In the genomic region with DNA sequence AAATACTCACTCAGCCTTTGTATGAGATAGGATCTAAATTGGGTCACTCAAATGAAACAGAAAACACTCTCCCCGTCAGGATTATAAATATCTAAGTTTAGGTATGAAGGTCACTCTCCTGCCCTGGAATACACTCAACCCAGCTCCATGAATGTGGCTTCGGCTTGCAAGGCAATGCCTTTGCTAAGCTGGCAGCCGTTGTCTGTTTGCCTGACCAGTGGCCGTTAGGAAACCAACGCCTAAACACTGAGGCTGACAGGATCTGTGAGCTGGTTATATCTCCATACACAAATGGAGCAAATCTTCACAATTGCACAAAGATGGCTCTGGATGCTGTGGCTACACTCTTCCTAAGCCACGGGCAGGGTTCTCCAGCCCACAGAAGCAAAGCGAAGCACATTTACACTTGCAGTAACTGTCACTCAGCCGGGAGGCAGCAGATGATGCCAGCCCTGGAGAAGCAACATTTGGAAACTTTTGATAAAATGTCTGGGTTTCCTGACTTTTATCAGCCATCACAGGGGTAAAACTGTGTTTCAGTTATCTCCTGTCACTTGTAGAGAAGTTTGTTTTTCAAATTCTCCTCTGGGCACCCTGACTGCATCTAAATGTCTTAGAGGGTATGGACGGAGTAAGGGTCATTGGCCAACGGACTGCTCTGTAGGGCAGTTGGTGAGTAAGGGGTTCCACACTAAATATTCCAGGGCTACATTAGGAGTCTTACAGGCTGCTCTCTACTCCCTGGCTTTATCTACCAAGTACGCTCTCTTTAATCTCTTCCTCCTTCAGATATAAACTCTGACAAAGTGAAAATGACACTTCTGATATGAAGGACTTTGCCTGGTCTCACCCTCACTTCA, we compare ENCODE assay signal across 12 mouse cellular contexts. TPM values are rescaled to one million over a fixed set of nuclear protein-coding genes. Genes with fewer than 3 reads are reported as not detected.
DNase-seq lines count a peak whose midpoint lies in the region; ATAC-seq and TF ChIP-seq lines count a peak whose summit lies in the region.
"Had no signal": no experiment of that assay in that cellular context is flagged by ENCODE, and none has a peak within 500 bp of the region (broad histone marks: within the 10 kb centered on the region; RNA-seq: fewer than 3 reads in every experiment).

No protein-coding gene starts in this region.

- H3K4me3 ChIP-seq in heart, embryonic 11.5 days (ENCODE audit: low read depth, low read length), result no peak overlapping the region
- no peak overlapping the region for H3K4me3 ChIP-seq in bone marrow, adult 2 months (replicated peaks; ENCODE audit: control insufficient read depth, low read depth, low read length)
- H3K4me3 ChIP-seq in liver, embryonic 15.5 days (replicated peaks), result peak overlapping the region; percentile 18; the same call in 1 of the 2 replicates
- H3K4me3 ChIP-seq in hindbrain, postnatal 0 days (ENCODE audit: low read length), result no peak overlapping the region
- H3K4me3 ChIP-seq in forebrain, embryonic 13.5 days, result no peak overlapping the region
- H3K4me3 ChIP-seq: heart, embryonic 13.5 days; lung, embryonic 15.5 days had no signal

- H3K36me3 ChIP-seq in heart, embryonic 11.5 days (ENCODE audit: control insufficient read depth, insufficient read depth, low read length), result no peaks in the 10 kb centered on the region
- peaks cover 58% of the 10 kb centered on the region for H3K36me3 ChIP-seq in liver, embryonic 15.5 days (replicated peaks)
- peaks cover 7% of the 10 kb centered on the region for H3K36me3 ChIP-seq in hindbrain, postnatal 0 days (ENCODE audit: insufficient read depth, low read length)
- H3K36me3 ChIP-seq in forebrain, embryonic 13.5 days (ENCODE audit: poor library complexity, severe bottlenecking), result no peaks in the 10 kb centered on the region
- H3K36me3 ChIP-seq: lung, embryonic 15.5 days had no signal

- no peaks in the 10 kb centered on the region for H3K27me3 ChIP-seq in heart, embryonic 11.5 days (ENCODE audit: control insufficient read depth, insufficient read depth, low read length)
- H3K27me3 ChIP-seq in liver, embryonic 15.5 days, result no peaks in the 10 kb centered on the region
- H3K27me3 ChIP-seq in hindbrain, postnatal 0 days (ENCODE audit: insufficient read depth, low read length), result no peaks in the 10 kb centered on the region
- H3K27me3 ChIP-seq in forebrain, embryonic 13.5 days, result 0 out of 2 replicates have a peak, but pooled peaks cover 6% of the 10 kb centered on the region
- H3K27me3 ChIP-seq: heart, embryonic 13.5 days; lung, embryonic 15.5 days had no signal

- H3K27ac ChIP-seq in heart, embryonic 11.5 days (ENCODE audit: low read depth, low read length), result no peak overlapping the region
- peak overlapping the region; percentile 81 for H3K27ac ChIP-seq in bone marrow, adult 2 months (ENCODE audit: control insufficient read depth, insufficient read depth, low read depth, low read length, poor library complexity)
- H3K27ac ChIP-seq in liver, embryonic 15.5 days (replicated peaks), result peak overlapping the region; percentile 86
- H3K27ac ChIP-seq in hindbrain, postnatal 0 days, result no peak overlapping the region
- H3K27ac ChIP-seq in forebrain, embryonic 13.5 days, result no peak overlapping the region
- H3K27ac ChIP-seq: heart, embryonic 13.5 days; lung, embryonic 15.5 days had no signal

- no peak for TF ChIP-seq POLR2A in bone marrow, adult 2 months (IDR thresholded peaks at IDR 0.05; ENCODE audit: borderline replicate concordance, control insufficient read depth, low read depth, low read length)

- DNase-seq in heart, adult 8-10 months (ENCODE audit: low spot score), result peak; percentile 28
- peak; percentile 23 to 52 for DNase-seq in gastrocnemius, adult 8-10 months (ENCODE audit: low spot score in 2 of 2)
- DNase-seq in Muller cell, postnatal 12 days (ENCODE audit: inconsistent ontology term), result no peak
- no peak for DNase-seq in hindbrain, postnatal 0 days (ENCODE audit: low spot score)
- DNase-seq: kidney, postnatal 14 days had no signal

- WGBS in heart, embryonic 11.5 days (ENCODE audit: insufficient replicate concordance), result 51% methylated on average over 11 of the region's 11 CpGs
- WGBS in bone marrow, adult 2 months, result 59% methylated on average over 11 of the region's 11 CpGs
- WGBS in liver, embryonic 15.5 days (ENCODE audit: insufficient replicate concordance), result 21% methylated on average over 11 of the region's 11 CpGs
- 85% methylated on average over 11 of the region's 11 CpGs for WGBS in hindbrain, postnatal 0 days
- WGBS in forebrain, embryonic 13.5 days, result 80% methylated on average over 11 of the region's 11 CpGs

- H3K9me3 ChIP-seq in heart, embryonic 11.5 days (replicated peaks; ENCODE audit: control insufficient read depth, low read length), result no peaks in the 10 kb centered on the region
- no peaks in the 10 kb centered on the region for H3K9me3 ChIP-seq in liver, embryonic 15.5 days (replicated peaks)
- no peaks in the 10 kb centered on the region for H3K9me3 ChIP-seq in hindbrain, postnatal 0 days (ENCODE audit: low read length)
- no peaks in the 10 kb centered on the region for H3K9me3 ChIP-seq in forebrain, embryonic 13.5 days (replicated peaks)
- H3K9me3 ChIP-seq: heart, embryonic 13.5 days; lung, embryonic 15.5 days had no signal

- ATAC-seq in heart, embryonic 11.5 days (replicated peaks; ENCODE audit: insufficient number of reproducible peaks, low FRiP score, low TSS enrichment), result no peak
- peak; percentile 73 for ATAC-seq in liver, embryonic 15.5 days (ENCODE audit: insufficient read depth)
- no peak for ATAC-seq in hindbrain, postnatal 0 days
- ATAC-seq in forebrain, embryonic 13.5 days, result no peak
- ATAC-seq: intestine, postnatal 0 days had no signal

- H3K4me2 ChIP-seq in heart, embryonic 11.5 days, result no peak overlapping the region
- peak overlapping the region; percentile 61 for H3K4me2 ChIP-seq in liver, embryonic 15.5 days
- H3K4me2 ChIP-seq in hindbrain, postnatal 0 days (ENCODE audit: low read depth, low read length), result no peak overlapping the region
- no peak overlapping the region for H3K4me2 ChIP-seq in forebrain, embryonic 13.5 days
- H3K4me2 ChIP-seq: heart, embryonic 13.5 days; lung, embryonic 15.5 days had no signal

- H3K9ac ChIP-seq in heart, embryonic 11.5 days (ENCODE audit: low read depth, low read length), result no peak overlapping the region
- peak overlapping the region; percentile 39; the same call in 1 of the 2 replicates for H3K9ac ChIP-seq in liver, embryonic 15.5 days
- no peak overlapping the region for H3K9ac ChIP-seq in hindbrain, postnatal 0 days (replicated peaks; ENCODE audit: low read length)
- H3K9ac ChIP-seq in forebrain, embryonic 13.5 days, result no peak overlapping the region
- H3K9ac ChIP-seq: heart, embryonic 13.5 days; lung, embryonic 15.5 days had no signal

- peaks cover 2% of the 10 kb centered on the region; the same call in 1 of the 2 replicates for H3K4me1 ChIP-seq in heart, embryonic 11.5 days (ENCODE audit: control insufficient read depth, insufficient read depth, low read length)
- peaks cover 3% of the 10 kb centered on the region for H3K4me1 ChIP-seq in bone marrow, adult 2 months (ENCODE audit: control insufficient read depth, insufficient read depth, low read length)
- peaks cover 63% of the 10 kb centered on the region for H3K4me1 ChIP-seq in liver, embryonic 15.5 days (replicated peaks)
- H3K4me1 ChIP-seq in hindbrain, postnatal 0 days (ENCODE audit: insufficient read depth, low read length), result no peaks in the 10 kb centered on the region
- H3K4me1 ChIP-seq in forebrain, embryonic 13.5 days, result peaks cover 17% of the 10 kb centered on the region

- no peak for TF ChIP-seq CTCF in bone marrow, adult 2 months (IDR thresholded peaks at IDR 0.05; ENCODE audit: control insufficient read depth, insufficient read depth, low read length)
- no peak for TF ChIP-seq CTCF in hindbrain, postnatal 0 days (IDR thresholded peaks at IDR 0.05; ENCODE audit: low read depth)

RNA-seq across cellular contexts. Expression of gene Optn, which starts 21.0 kb away (rescaled TPM):
- 100 to 1,000 TPM in 1 of 4 experiments, 10 to 100 TPM in 3; 81.2 to 101 (median 95.0) TPM for total RNA-seq in heart, adult 8-10 months (2022)
- 13.6 and 14.3 TPM in 2 replicates for polyA plus RNA-seq in heart, embryonic 11.5 days (2014; fragmentation: Nextera tagmentation; extraction: Ambion mirVana)
- 52.5 and 60.2 TPM in 2 replicates for polyA plus RNA-seq in bone marrow, adult 2 months (2011; ENCODE audit: insufficient read depth, insufficient read length, low replicate concordance, missing spikeins)
- 10 to 100 TPM; 65.9 to 85.6 (median 76.9) TPM for total RNA-seq in gastrocnemius, adult 8-10 months (2022)
- 17.4 and 20.4 TPM in 2 replicates for polyA plus RNA-seq in liver, embryonic 15.5 days (2015; fragmentation: Nextera tagmentation; extraction: Ambion mirVana)
- total RNA-seq in hindbrain, postnatal 0 days (2014; rRNA removed), result 31.2 and 39.3 TPM in 2 replicates
- polyA plus RNA-seq in hindbrain, postnatal 0 days (2015; fragmentation: Nextera tagmentation; extraction: Ambion mirVana), result 38.3 and 39.2 TPM in 2 replicates
- 2.8 and 3.3 TPM in 2 replicates for polyA plus RNA-seq in forebrain, embryonic 13.5 days (2015; fragmentation: Nextera tagmentation; extraction: Ambion mirVana)

RNA-seq across cellular contexts. Expression of gene Mcm10, which starts 30.3 kb away (rescaled TPM):
- total RNA-seq in heart, adult 8-10 months (2022), result under 1 TPM; 0.22 to 0.72 (median 0.39) TPM
- 21.4 and 23.2 TPM in 2 replicates for polyA plus RNA-seq in heart, embryonic 11.5 days (2014; fragmentation: Nextera tagmentation; extraction: Ambion mirVana)
- polyA plus RNA-seq in bone marrow, adult 2 months (2011; ENCODE audit: insufficient read depth, insufficient read length, low replicate concordance, missing spikeins), result 62.2 and 92.2 TPM in 2 replicates
- total RNA-seq in gastrocnemius, adult 8-10 months (2022), result not detected
- polyA plus RNA-seq in liver, embryonic 15.5 days (2015; fragmentation: Nextera tagmentation; extraction: Ambion mirVana), result 28.4 and 30.0 TPM in 2 replicates
- 4.9 and 7.7 TPM in 2 replicates for total RNA-seq in hindbrain, postnatal 0 days (2014; rRNA removed)
- polyA plus RNA-seq in hindbrain, postnatal 0 days (2015; fragmentation: Nextera tagmentation; extraction: Ambion mirVana), result 3.9 and 4.8 TPM in 2 replicates
- polyA plus RNA-seq in forebrain, embryonic 13.5 days (2015; fragmentation: Nextera tagmentation; extraction: Ambion mirVana), result 25.0 and 28.9 TPM in 2 replicates

Comparison
In these comparisons a context has a peak if more than half of its experiments do, and no peak if none do; other contexts are left out.
1. DNase-seq: peak in heart, adult 8-10 months (single experiment) and gastrocnemius, adult 8-10 months (2 of 2); none in Muller cell, postnatal 12 days (single experiment) and hindbrain, postnatal 0 days (single experiment).
2. H3K27ac ChIP-seq: peak in bone marrow, adult 2 months (single experiment) and liver, embryonic 15.5 days (single experiment); none in heart, embryonic 11.5 days (single experiment), hindbrain, postnatal 0 days (single experiment) and forebrain, embryonic 13.5 days (single experiment).